Mouse (Mus musculus): ENCODE measurements around the gene Mrfap1.

DNA sequence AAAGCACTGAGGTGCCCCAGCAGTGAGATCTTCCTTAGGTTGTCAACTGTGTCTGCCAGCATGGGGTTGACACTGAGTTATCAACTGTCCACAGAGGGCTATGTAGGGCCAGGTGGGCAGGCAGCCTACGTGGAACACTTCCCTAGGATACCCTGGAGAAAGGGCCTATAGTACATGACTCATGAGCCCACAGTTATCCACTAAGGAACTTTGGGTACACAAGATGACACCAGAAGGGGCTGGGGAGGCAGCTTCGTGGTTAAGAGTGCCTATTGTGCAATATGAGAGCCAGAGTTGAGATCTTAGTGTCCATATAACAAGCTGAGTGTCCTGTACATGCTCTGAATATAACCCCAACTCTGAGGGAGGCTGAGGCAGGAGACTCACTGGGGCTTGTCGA lies 27.0 kb downstream of the Mrfap1 start:
- TF ChIP-seq POLR2A (IDR thresholded peaks at IDR 0.05; ENCODE audit: control insufficient read depth, extremely low read depth, insufficient read depth, low read length, poor library complexity): no peak
- no peak for TF ChIP-seq CTCF (IDR thresholded peaks at IDR 0.05; ENCODE audit: borderline replicate concordance, control insufficient read depth, extremely low read depth, insufficient read depth, low read length, poor library complexity)

Measured in thymus, adult 2 months (tissue).